Mouse (Mus musculus): Measurements from ENCODE around the gene Cacng2. TPM values are rescaled to one million over a fixed set of nuclear protein-coding genes. Genes with fewer than 3 reads are reported as not detected.

Cacng2 gene
- total and polyA plus RNA-seq, 3 experiments, result not detected

DNA sequence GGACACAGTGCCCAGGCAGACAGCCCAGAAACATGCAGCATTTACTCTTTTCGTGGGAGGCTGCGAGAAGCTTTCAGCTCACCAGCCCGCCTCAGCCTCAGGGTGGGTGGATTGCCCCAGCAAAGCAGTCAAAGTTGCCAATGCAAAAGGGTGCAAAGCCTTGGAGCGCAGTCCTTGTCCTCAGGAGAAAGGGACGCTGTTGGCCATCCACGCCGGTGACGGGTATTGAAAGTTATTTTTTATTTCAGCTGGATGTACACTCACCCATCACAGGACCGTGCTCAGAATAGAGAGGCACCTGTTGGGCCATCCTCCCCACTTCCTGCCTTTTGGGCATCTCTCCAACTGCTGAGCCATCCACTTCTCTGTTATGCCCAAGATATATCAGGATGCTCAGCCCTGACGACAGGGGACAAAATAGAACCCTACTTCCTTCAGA, 140.4 kb downstream of the Cacng2 start:
- intact Hi-C loops (cut with DNase I), result no loop called here
- H3K4me3 ChIP-seq, result no peak overlapping the region
- no peaks in the 10 kb centered on the region for H3K79me2 ChIP-seq (replicated peaks; ENCODE audit: control insufficient read depth, insufficient read depth, low read length)
- no peak overlapping the region for H3K27ac ChIP-seq
- no peak for TF ChIP-seq EP300 (IDR thresholded peaks at IDR 0.05; ENCODE audit: insufficient read depth, low read depth, low read length)
- no peaks in the 10 kb centered on the region for H3K27me3 ChIP-seq (ENCODE audit: control insufficient read depth, insufficient read depth, low read length)
- no peaks in the 10 kb centered on the region for H3K4me1 ChIP-seq (ENCODE audit: control insufficient read depth, insufficient read depth, low read length)
- no peaks in the 10 kb centered on the region for H3K36me3 ChIP-seq (ENCODE audit: control insufficient read depth, insufficient read depth, low read length)
- no peak overlapping the region for H3K9ac ChIP-seq (ENCODE audit: low read depth, low read length)
- DNase-seq, result no peak
- 74% methylated on average over 10 of the region's 10 CpGs for WGBS

DNA sequence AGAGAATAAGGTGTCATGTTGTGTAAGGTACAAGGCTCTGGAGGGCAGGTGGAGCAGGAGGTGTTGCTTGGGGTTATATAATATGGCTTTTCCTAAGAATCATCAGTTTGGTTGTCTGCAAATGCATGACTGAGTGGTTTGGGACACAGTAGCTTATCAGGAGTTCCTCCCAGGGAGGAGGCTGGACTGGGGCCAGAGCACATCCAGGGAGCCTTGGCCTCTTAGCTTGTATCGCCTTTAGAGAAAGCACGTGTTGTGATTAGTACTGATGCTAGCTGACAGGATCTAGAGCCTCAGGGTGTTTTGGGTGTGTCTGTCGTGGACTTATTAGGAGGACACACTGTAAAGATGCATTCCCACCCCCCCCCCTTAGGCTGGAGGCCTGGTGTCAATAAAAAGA, 142.2 kb downstream of the Cacng2 start:
- TF ChIP-seq CTCF (IDR thresholded peaks at IDR 0.05) (no peak), EP300 (IDR thresholded peaks at IDR 0.05; ENCODE audit: insufficient read depth, low read depth, low read length) (no peak), POLR2A (IDR thresholded peaks at IDR 0.05; ENCODE audit: insufficient read depth, low read depth, low read length) (no peak)
- no peaks in the 10 kb centered on the region for H3K36me3 ChIP-seq (ENCODE audit: control insufficient read depth, insufficient read depth, low read length)
- no peak overlapping the region for H3K4me3 ChIP-seq
- no peak overlapping the region for H3K9ac ChIP-seq (ENCODE audit: low read depth, low read length)
- no peaks in the 10 kb centered on the region for H3K79me2 ChIP-seq (replicated peaks; ENCODE audit: control insufficient read depth, insufficient read depth, low read length)
- H3K27ac ChIP-seq, result no peak overlapping the region
- H3K27me3 ChIP-seq (ENCODE audit: control insufficient read depth, insufficient read depth, low read length), result no peaks in the 10 kb centered on the region
- DNase-seq, result no peak
- no peaks in the 10 kb centered on the region for H3K4me1 ChIP-seq (ENCODE audit: control insufficient read depth, insufficient read depth, low read length)
- 24% methylated on average over 3 of the region's 3 CpGs for WGBS
- intact Hi-C loops (cut with DNase I), result no loop called here

DNA sequence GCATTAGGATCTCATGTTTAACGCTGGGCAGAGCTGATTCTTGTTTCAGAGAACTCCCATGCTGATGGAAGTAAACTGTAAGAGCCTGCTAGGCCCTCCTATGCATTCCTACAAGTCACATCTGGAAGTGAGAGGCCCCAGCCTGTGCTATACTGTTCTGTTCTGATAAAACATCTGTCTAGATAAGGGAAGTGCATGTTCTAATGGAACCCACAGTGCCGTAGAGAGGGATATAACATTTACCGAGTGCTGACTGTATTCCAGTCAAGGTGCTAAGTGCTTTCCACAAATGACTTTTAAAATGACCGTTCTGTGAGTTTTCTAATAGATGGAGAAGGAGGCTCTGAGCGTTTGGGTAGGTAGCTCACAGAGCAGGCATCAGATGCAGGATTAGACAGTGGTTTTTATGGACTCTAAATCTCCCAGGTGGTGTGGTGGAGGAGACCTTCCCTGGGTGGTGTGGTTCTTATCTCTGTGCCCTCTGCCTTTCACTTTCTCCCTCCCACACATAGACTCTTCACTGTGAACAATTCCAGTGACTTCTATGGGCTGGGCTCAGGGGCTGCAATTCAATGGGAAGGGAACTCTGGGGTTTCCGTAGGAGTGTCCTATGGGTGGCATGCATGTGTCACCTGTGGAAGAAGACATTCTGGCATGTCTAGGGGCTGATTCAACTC, 145.5 kb downstream of the Cacng2 start:
- no peaks in the 10 kb centered on the region for H3K36me3 ChIP-seq (ENCODE audit: control insufficient read depth, insufficient read depth, low read length)
- intact Hi-C loops (cut with DNase I), result no loop called here

DNA sequence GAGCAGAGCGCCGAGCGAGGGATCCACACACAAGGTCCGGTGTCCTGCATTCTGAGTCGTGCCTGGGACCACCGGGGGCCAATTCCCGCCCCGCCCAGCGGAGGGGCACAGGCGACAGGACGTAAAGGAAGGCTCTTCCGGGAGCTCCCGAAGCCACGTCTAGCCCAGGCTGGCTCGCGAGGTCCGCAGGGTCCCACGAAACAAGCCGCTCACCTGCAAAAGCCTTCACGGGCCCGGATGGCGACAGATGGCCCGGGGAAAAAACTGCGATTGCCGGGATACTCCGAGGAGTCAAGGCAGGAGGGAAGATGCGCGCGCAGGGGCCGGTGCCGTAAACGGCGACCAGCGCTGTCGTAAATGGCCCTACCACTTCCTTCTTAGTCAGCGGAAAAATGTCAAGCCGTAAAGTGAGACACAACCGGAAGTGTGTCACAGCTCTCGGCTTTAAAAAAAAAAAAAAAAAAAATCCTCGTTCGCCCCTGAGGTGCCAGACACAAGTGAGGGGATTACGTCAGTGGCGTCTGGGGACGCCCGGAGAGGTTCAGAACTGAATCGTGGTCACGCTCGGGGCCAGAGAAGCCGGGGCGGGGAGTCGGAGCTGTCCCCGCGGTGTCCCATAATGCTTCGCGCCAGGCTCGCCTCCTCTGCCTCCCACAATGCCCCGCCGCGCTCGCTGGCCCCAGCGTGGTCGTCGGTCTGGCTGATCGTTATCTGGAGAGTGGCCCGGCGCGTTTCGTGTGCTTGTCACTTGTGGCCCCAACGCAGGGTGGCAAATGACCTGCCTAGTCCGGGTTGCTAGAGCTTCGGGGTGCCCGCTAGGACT, 149.1 kb downstream of the Cacng2 start, which contains the start of gene Eif3d:
Eif3d (minus strand) TSS at position 344 of the 823 bp plus-strand sequence.
- Histone ChIP-seq H3K27ac (peak within 1 kb of the TSS; percentile 98), H3K9ac (ENCODE audit: low read depth, low read length) (peak within 1 kb of the TSS; percentile 98), H3K27me3 (ENCODE audit: control insufficient read depth, insufficient read depth, low read length) (no peaks in the 10 kb centered on the region), H3K4me3 (peak within 1 kb of the TSS; percentile 73), H3K4me1 (ENCODE audit: control insufficient read depth, insufficient read depth, low read length) (peaks cover 4% of the 10 kb centered on the region), H3K79me2 (replicated peaks; ENCODE audit: control insufficient read depth, insufficient read depth, low read length) (0 out of 2 replicates have a peak, but pooled peaks cover 3% of the 10 kb centered on the region), H3K36me3 (ENCODE audit: control insufficient read depth, insufficient read depth, low read length) (no peaks in the 10 kb centered on the region)
- TF ChIP-seq EP300 (IDR thresholded peaks at IDR 0.05; ENCODE audit: insufficient read depth, low read depth, low read length), result peak; percentile 21; the same call in 1 of the 2 replicates
- TF ChIP-seq POLR2A (IDR thresholded peaks at IDR 0.05; ENCODE audit: insufficient read depth, low read depth, low read length), result peak; percentile 67
- TF ChIP-seq CTCF (IDR thresholded peaks at IDR 0.05), result 0 out of 2 replicates have a peak, but pooled peaks have one; percentile 3
- DNase-seq, result peak; percentile 96 to 98
- intact Hi-C loops (cut with DNase I), result loop anchor here (2.0 kb wide), 1 partner anchor 42 kb away; the partner anchor contains the start of gene Txn2
- WGBS, result under 1% methylated on average over 72 of the region's 72 CpGs

More for the DNA sequence above, 145.5 kb downstream of the Cacng2 start:
- no peak for TF ChIP-seq CTCF (IDR thresholded peaks at IDR 0.05)
- TF ChIP-seq POLR2A (IDR thresholded peaks at IDR 0.05; ENCODE audit: insufficient read depth, low read depth, low read length), result no peak
- no peak for TF ChIP-seq EP300 (IDR thresholded peaks at IDR 0.05; ENCODE audit: insufficient read depth, low read depth, low read length)
- 0 out of 2 replicates have a peak, but pooled peaks cover 1% of the 10 kb centered on the region for H3K79me2 ChIP-seq (replicated peaks; ENCODE audit: control insufficient read depth, insufficient read depth, low read length)
- H3K4me3 ChIP-seq, result no peak overlapping the region
- H3K27me3 ChIP-seq (ENCODE audit: control insufficient read depth, insufficient read depth, low read length), result no peaks in the 10 kb centered on the region
- WGBS, result 60% methylated on average over 6 of the region's 6 CpGs
- H3K4me1 ChIP-seq (ENCODE audit: control insufficient read depth, insufficient read depth, low read length), result peaks cover 2% of the 10 kb centered on the region; the same call in 1 of the 2 replicates
- no peak overlapping the region for H3K9ac ChIP-seq (ENCODE audit: low read depth, low read length)
- H3K27ac ChIP-seq, result no peak overlapping the region
- DNase-seq, result no peak

DNA sequence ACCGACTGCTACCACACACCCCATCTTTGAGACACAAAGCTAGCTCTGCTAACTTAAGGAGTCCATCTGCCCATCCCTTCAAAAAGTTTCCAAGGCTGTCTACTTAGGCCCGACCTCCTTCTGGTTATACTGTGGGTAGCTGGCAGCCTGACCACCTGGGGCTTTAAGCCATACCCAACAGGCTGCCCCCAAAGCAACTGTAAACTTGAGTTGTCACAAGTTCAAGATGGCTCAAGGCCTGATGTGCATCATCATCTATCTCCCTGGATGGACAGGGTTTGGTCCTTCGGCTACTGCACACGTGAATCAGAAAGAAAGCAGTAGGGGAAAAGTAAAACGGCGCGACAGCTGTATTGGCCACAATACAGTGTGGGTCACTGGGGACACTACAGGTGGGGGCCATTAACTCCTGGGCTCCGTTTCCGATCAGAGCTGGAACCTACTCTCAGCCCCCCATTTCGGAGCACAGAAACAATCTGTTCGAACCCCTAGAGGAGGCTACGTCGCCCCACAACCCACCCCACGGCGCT, 149.8 kb downstream of the Cacng2 start:
- H3K79me2 ChIP-seq (replicated peaks; ENCODE audit: control insufficient read depth, insufficient read depth, low read length), result 0 out of 2 replicates have a peak, but pooled peaks cover 3% of the 10 kb centered on the region
- no peak for DNase-seq
- H3K27me3 ChIP-seq (ENCODE audit: control insufficient read depth, insufficient read depth, low read length), result no peaks in the 10 kb centered on the region
- no peaks in the 10 kb centered on the region for H3K36me3 ChIP-seq (ENCODE audit: control insufficient read depth, insufficient read depth, low read length)
- WGBS, result 1% methylated on average over 15 of the region's 15 CpGs
- peak overlapping the region; percentile 96 for H3K9ac ChIP-seq (ENCODE audit: low read depth, low read length)
- peak overlapping the region; percentile 98 for H3K27ac ChIP-seq
- H3K4me1 ChIP-seq (ENCODE audit: control insufficient read depth, insufficient read depth, low read length), result peaks cover 4% of the 10 kb centered on the region
- TF ChIP-seq CTCF (IDR thresholded peaks at IDR 0.05), result no peak
- H3K4me3 ChIP-seq, result peak overlapping the region; percentile 73
- intact Hi-C loops (cut with DNase I), result loop anchor here (2.0 kb wide), 1 partner anchor 41 kb away; the partner anchor contains the start of gene Txn2

Data from heart, adult 2 months (tissue).